ENCODE assay signal across 10 mouse cellular contexts in genomic region chr8:114306296-114306695, GRCm38 (mm10).
DNase-seq lines count a peak whose midpoint lies in the region; ATAC-seq and TF ChIP-seq lines count a peak whose summit lies in the region.
"Had no signal": no experiment of that assay in that cellular context is flagged by ENCODE, and none has a peak within 500 bp of the region (broad histone marks: within the 10 kb centered on the region; RNA-seq: fewer than 3 reads in every experiment).

No protein-coding gene starts in this region.

- H3K36me3 ChIP-seq in limb, embryonic 13.5 days = no peaks in the 10 kb centered on the region
- no peaks in the 10 kb centered on the region for H3K36me3 ChIP-seq in limb, embryonic 10.5 days
- H3K36me3 ChIP-seq: liver, embryonic 15.5 days; midbrain, embryonic 10.5 days had no signal

- H3K4me2 ChIP-seq in limb, embryonic 13.5 days (replicated peaks) = no peak overlapping the region
- H3K4me2 ChIP-seq: liver, embryonic 15.5 days had no signal

- H3K9ac ChIP-seq in limb, embryonic 13.5 days = no peak overlapping the region
- H3K9ac ChIP-seq: liver, embryonic 15.5 days had no signal

- WGBS in limb, embryonic 13.5 days = 63% methylated on average over 5 of the region's 5 CpGs
- WGBS in limb, embryonic 10.5 days = 82% methylated on average over 5 of the region's 5 CpGs

- H3K9me3 ChIP-seq in limb, embryonic 13.5 days = no peaks in the 10 kb centered on the region
- no peaks in the 10 kb centered on the region for H3K9me3 ChIP-seq in limb, embryonic 10.5 days (replicated peaks)
- H3K9me3 ChIP-seq: liver, embryonic 15.5 days; midbrain, embryonic 10.5 days had no signal

- no peaks in the 10 kb centered on the region for H3K27me3 ChIP-seq in limb, embryonic 13.5 days
- no peaks in the 10 kb centered on the region for H3K27me3 ChIP-seq in limb, embryonic 10.5 days (ENCODE audit: low read depth, poor library complexity, severe bottlenecking)
- H3K27me3 ChIP-seq: liver, embryonic 15.5 days had no signal

- ATAC-seq in limb, embryonic 13.5 days (ENCODE audit: low FRiP score, low read depth) = 0 out of 2 replicates have a peak, but pooled peaks have one; percentile 8
- no peak for ATAC-seq in erythroid progenitor cell, adult 5-6 weeks (replicated peaks; ENCODE audit: low FRiP score, poor library complexity, severe bottlenecking)

- no peak for DNase-seq in limb, embryonic 10.5 days (ENCODE audit: low spot score)
- peak; percentile 92 for DNase-seq in brain, embryonic 14.5 days (ENCODE audit: low read depth)
- peak; percentile 82 to 84 for DNase-seq in cerebellum, postnatal 10 days
- DNase-seq in layer of hippocampus, adult 9-10 months (ENCODE audit: low spot score) = peak; percentile 22
- DNase-seq in heart, postnatal 25 days (ENCODE audit: low spot score) = no peak
- DNase-seq: adrenal gland, postnatal 25 days had no signal

- intact Hi-C loops in heart, postnatal 25 days (cut with DNase I) = no loop called here

- no peak for TF ChIP-seq POLR2A in brain, embryonic 14.5 days (IDR thresholded peaks at IDR 0.05; ENCODE audit: borderline replicate concordance, extremely low read depth, insufficient read depth, insufficient read length, poor library complexity, severe bottlenecking)

- H3K4me1 ChIP-seq in limb, embryonic 13.5 days = no peaks in the 10 kb centered on the region
- H3K4me1 ChIP-seq in limb, embryonic 10.5 days = no peaks in the 10 kb centered on the region
- H3K4me1 ChIP-seq: liver, embryonic 15.5 days had no signal

- no peak overlapping the region for H3K27ac ChIP-seq in limb, embryonic 13.5 days
- H3K27ac ChIP-seq in limb, embryonic 10.5 days = no peak overlapping the region
- H3K27ac ChIP-seq: liver, embryonic 15.5 days; midbrain, embryonic 10.5 days had no signal

- no peak for TF ChIP-seq CTCF in brain, embryonic 14.5 days (IDR thresholded peaks at IDR 0.05; ENCODE audit: borderline replicate concordance, extremely low read depth, insufficient read depth, insufficient read length)

- H3K4me3 ChIP-seq in limb, embryonic 13.5 days = no peak overlapping the region
- no peak overlapping the region for H3K4me3 ChIP-seq in limb, embryonic 10.5 days
- H3K4me3 ChIP-seq: liver, embryonic 15.5 days; midbrain, embryonic 10.5 days had no signal

Comparison
In these comparisons a context has a peak if more than half of its experiments do, and no peak if none do; other contexts are left out.
1. DNase-seq: peak in brain, embryonic 14.5 days (single experiment), cerebellum, postnatal 10 days (2 of 2) and layer of hippocampus, adult 9-10 months (single experiment); none in limb, embryonic 10.5 days (single experiment) and heart, postnatal 25 days (single experiment).